Mouse (Mus musculus) CD4-positive, CD25-positive, alpha-beta regulatory T cell, adult 4 months (primary cell): ENCODE data around the gene 1500015O10Rik. TPM values are rescaled to one million over a fixed set of nuclear protein-coding genes. Genes with fewer than 3 reads are reported as not detected.

ENCODE experiments used
- ATAC-seq: one replicate; pipeline ENCODE4 v1.8.0; 2017
- polyA plus RNA-seq, 2 experiments: library from polyadenylated mRNA; unstranded; fragments of 100-300 nt; shearing (Covaris generic); gene quantifications; one replicate each; pipeline ENCODE4 v1.2.1; 2017

The 1500015O10Rik gene
- polyA plus RNA-seq, result not detected

DNA sequence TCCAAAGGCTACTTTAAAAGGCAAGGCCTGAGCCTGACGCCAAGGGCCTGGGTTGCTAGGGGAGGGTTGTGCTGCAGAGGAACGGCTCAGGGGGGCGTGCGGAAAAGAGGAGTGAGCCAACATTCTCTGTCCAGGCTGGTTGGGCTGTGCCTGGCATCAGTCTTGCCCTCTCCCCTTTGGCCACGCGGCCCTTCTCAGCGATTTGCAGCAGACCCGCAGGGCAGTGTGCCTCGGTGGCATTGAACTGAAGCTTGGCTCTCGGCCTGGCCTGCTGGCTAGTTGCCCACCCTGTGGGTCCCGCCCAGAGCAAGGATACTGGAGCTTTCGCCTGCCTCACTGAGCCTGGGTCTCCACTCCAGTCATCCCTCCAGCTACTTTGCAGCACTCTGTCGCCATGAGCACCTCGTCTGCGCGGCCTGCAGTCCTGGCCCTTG lies at the start of gene 1500015O10Rik:
TSS of gene 1500015O10Rik (plus strand) at position 112 of the 434 bp plus-strand sequence.
- no peak for ATAC-seq

DNA sequence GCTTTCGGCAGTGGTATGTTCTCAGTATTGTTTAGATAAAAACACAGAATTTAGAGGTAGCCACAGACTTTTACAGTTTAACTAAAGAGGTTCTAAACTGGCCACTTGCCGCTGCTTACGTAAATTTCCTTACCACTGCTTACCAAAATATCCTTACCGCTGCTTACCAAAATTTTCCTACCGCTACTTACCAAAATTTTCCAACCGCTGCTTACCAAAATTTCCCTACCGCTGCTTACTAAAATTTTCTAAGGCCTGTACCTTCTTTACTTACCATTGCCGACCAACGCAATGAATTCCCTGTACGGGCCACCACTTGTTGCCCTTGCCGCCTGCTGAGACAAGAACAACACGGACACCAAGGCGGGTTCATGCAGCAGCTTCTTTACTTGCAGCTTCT lies 40.4 kb upstream of the 1500015O10Rik start:
- no peak for ATAC-seq

DNA sequence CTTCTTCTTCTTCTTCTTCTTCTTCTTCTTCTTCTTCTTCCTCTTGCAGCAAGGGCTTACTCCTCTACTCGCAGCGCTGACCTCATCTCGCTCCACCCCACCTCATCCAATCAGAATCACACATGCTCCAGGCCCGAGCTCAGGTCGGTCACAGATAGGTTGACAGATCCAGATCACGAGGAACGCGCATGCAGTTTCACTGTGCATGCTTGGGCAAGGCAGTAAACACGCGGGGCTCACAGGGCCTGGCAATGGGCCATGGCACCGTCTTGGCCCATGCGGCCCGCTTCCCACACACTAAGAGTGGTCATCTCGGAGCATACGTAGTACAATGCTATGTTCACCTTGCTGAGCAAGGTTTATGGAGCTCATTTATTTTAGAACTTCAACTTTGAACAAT lies 39.9 kb upstream of the 1500015O10Rik start:
- no peak for ATAC-seq

DNA sequence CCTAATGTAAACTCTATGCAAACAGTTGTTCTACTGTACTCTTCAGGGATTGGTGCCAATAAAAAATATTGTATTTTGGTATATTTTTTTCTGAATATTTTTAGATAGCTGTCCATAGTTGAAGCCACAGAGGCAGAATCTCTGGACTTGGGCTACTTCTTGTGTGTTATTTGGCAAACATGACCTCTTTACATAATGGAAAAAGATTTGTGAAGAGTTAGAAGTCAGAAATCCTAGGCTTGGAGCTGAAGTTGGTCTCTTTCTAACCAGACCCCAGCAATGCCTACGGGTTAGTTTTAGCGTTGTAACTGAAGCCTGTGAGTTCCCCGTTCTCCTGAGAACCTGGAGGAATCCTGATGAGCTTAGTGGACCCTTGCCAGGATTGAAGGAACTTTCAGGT lies 36.3 kb upstream of the 1500015O10Rik start:
- no peak for ATAC-seq

DNA sequence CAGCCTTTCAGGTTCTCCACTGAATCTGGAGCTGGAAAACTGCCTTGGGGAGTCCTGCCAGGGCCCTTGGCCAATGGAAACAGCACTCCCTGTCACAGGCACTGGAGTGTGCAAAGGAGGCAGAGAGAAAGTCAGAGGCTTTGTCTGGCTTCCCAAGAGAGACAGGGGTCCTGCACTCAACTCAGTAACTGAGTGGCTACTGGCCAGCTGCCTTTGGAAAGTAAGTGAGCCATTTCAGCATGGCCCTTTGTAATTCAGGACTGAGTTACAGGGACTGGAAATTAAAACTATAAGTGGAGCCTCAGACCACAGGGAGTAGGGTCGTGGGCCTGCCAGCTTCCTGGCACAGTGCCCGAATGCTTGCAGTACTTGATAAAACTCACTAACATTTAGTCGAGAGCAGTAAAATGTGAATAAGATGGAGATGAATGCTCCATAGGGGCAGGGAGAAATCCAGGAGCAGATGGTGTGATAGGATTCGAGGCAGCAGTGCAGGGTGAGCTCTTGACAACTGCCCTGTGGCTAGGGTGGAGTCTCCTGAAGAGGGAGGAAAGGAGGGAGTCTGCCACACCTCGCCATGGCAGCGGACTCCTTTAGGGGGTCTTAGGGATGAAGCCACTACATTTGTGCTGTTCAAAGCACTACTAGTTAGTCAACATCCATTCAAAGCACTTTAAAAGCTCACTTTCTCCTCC lies 35.4 kb upstream of the 1500015O10Rik start:
- ATAC-seq, result no peak

DNA sequence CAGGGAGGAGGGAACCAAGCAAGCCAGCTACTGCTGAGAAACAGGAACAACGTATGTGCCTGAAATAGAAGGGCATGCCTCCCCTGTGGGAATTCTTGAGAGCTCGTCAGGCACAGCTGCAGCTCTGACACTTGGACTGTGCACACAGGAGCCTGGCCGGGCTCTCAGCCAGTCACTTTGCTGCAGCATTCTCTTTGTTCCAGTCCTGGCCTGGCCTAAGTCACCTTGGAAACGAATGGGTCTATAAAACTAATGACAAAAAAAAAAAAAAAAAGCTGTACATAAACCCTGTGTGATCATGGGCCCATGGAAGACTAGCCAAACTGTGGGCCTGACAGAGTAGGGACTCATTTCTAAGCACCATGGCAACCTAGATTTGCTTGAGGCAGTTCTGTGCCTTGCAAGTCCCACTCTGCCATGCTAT lies 31.8 kb upstream of the 1500015O10Rik start:
- no peak for ATAC-seq

DNA sequence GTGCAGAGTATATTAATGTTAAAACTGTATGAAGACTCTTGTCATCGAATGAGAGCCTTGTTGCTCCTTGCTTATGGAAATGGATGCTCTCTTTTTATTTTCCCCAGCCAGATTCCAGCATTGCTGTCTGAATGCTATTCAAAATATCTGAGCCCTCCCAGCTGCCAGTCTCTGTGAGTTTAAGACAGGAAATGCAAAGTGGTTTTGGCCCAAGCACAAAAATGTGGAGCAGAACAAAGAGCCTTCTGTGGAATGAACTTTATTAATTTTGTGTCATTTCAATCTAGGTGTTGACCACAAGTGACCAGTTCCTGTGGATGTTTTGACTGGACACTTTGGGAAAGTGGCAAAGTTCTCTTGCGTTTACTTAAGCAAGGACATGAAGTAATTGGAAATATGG lies 15.6 kb upstream of the 1500015O10Rik start:
- ATAC-seq, result no peak

DNA sequence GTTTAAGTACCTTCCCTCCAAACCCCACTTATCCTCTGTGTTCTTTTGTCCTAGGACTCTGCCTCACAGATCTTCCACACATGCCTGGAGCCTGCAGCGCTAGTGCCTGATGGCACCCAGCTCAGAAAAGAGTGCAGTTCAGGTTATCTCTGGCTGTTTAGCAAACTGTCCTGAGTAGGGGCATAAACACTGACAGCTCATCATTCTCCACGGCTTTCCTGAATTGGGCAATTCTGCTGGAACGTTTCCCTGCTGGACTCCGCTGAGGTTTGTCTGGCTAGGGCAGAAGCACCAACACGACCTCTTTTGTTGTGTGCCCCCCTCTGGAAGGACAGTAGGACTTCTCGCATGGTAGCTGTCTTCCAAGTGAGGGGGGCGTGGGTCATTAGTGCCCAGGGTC lies 12.4 kb upstream of the 1500015O10Rik start:
- no peak for ATAC-seq

DNA sequence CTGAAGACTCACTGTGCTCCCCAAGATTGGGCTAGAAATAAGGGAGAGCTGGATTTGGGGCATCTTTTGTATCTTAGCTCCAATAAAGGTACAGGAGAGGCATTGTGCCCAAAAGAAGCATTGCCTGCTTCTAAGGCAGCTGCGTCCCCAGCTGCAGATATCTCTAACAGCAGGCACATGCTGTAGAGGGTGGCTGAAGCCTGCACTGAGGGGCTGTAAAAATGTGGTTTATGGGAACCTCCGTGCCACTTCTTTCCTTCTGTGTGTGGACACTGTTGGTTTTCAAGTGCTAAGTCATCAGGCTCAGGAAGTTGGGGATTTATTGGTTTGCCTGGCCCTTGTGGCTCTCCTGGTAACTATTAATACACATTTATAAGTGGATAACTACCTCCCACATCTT lies 11.6 kb upstream of the 1500015O10Rik start:
- no peak for ATAC-seq

DNA sequence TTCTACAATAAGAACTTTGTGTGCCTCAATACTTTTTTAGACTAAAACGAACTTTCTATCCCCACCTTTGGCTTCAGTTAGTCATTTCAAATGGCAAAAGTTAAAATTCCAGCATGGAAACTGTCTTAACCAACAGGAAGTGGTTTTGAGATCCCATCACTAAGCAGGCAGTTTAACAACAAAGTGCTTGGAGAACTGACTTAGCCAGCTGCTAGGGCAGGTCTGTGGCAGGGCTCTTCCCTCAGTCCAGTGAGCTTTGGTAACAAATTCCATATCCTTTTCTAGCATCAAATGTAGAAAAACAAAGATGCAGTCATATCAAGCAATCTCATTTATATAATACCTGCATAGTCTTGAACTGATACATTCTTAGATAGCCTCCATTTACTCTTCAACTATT lies 7.9 kb upstream of the 1500015O10Rik start:
- no peak for ATAC-seq

DNA sequence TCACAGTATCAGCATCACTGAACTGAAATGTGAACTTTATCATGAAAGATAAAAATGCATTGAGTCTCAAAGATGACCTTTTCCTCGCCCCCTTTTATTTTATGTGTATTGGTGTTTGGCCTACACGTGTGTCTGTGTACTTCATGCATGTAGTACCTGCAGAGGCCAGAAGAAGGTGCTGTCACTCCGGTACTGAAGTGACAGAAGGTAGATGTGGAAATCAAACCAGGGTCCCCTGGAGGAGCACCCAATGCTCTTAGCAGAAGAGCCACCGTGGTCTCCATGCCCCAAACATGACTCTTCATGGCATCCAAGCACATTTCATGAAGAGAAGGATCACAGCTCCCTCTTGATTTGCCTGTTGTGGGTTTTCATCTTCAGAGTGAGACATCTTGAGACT lies 1.7 kb downstream of the 1500015O10Rik start:
- no peak for ATAC-seq

DNA sequence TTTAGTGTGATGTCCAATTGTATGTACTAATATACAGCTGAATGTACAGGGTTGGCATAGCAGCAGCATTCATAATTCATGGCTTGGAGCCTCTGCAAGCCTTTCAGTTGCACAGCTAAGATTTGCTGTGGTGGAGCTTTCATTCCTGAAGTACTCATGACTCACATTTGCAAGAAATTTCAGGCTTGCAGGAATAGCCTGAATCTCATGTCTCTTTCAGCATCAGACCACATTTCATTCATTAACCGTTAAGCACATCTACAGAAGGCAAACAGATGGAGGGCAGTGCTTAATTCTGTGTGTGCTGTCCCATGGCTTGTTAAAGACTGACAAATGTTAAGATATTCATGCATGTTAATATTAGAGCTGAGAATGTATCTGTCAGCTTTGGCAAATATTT lies 2.3 kb downstream of the 1500015O10Rik start:
- ATAC-seq, result no peak

DNA sequence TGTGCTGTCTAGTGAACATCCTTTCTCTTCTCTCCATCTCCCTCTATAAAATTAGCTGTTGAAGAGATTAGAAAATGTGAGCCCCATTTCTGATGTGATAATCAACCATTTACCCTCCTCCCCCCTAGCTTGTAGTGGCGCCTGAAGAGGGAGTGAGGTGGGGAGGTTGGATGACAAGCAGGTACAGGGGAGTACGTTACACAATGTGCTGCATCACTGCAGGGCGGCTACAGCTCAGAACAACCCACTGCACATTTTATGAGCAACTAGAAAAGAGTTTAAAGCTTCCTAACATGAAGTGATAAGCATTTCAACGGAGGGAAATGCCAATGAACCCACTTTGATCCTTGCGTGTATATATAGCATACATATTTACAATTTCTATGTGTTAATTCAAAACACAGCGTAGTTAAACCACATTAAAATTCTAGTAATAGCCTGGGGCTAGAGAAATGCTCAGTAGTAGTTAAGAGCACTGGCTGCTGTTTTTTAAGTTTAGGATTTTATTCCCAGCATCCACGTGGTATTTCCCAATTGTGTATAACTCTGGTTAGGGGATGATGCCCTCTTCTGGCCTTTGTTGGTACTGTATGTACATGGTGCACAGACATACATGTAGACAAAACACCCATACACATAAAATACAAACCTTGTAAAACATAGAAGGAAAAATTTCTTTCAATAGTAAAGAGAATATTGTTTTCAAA lies 7.6 kb downstream of the 1500015O10Rik start:
- ATAC-seq, result no peak

DNA sequence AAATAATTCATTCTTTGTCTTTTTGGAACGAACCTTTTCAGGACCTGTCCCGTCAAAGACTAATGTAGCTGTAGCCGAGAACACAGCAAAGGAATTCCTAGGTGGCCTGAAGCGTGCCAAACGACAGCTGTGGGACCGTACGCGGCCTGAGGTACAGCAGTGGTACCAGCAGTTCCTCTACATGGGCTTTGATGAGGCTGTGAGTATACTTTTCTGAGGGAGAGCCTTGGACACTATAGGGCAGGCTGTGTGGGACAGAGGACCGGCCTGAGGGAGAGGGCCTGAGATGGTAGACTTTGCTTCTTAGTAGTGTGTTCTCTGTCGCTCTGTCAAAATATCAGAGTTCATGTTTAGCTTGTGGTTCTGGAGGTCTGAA lies 8.1 kb downstream of the 1500015O10Rik start:
- no peak for ATAC-seq

DNA sequence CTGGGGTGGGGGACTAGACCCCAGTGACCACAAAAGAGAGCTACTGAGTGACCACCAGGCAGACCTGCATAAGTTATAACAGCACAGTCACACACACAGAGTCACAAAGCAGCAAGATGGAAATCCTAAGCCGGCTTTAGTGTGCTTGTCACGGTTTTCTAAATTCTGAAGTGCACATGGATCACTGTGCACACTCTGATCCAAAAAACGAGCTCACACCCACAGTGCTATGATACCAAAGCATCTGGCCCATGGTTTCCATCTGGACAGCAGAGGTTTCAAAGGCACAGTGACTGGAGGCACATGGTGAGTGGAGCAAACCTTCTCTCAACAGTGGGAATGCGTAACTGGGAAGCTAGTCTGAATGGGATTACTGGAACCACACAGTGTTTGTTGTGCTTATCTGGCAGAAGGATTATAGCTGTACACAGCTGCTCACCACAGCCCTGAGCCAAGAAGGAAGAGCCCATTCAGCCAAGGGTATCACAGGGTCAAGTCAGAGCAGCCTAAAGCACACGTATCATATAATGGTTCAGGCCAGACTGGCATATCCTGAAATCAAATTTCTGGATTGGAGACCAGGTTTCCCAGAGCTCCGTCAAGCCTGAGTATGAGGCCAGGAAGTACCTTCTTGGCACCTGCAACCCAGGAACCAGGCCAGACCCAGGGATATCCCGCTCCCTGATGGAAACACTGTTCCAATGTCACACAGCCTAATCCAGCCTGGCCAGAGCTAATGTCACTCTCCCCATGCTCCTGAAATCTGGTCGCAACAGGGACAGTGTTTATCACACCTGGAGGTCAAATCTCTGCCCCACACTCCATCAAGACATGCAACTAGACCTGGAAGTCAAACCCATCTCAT lies 24.3 kb downstream of the 1500015O10Rik start:
- ATAC-seq, result no peak

DNA sequence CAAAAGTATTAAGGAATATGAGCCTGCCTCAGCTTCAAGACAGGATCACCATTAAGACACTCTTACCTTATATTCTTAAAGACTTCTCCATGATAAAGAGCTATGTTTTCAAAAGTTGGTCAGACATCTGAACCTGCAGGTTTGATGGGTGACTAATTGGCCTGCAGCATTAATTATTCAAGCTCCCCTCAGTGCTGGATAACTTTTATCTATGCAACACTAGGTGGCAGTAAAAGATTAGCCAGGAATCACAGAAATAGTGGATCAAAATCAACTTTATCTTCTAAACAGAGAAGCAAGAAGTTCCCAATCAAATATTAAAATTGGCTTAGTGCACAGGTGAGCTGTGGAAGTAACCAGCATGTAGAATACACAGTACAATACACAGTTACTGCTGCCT lies 29.7 kb downstream of the 1500015O10Rik start:
- ATAC-seq, result peak; percentile 61

DNA sequence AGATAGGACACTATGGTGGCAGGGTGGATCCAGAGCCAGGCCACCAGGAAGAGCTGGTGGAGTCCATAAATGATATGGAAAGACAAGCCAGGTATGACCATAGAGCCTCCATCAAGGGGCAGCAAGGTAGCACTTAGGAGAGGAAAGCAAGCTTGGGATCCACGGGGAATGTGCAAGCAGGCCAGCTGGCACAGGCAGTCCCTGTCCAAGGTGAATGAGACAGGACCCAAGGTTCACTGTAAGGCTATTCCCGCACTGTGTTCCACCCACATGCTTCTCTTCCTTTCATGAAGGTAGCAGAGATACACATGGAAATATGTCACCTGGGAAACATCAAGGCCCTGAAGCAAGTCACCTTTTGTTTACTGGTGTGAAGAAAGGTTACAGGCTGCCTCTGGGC lies 34.1 kb downstream of the 1500015O10Rik start:
- ATAC-seq, result no peak

DNA sequence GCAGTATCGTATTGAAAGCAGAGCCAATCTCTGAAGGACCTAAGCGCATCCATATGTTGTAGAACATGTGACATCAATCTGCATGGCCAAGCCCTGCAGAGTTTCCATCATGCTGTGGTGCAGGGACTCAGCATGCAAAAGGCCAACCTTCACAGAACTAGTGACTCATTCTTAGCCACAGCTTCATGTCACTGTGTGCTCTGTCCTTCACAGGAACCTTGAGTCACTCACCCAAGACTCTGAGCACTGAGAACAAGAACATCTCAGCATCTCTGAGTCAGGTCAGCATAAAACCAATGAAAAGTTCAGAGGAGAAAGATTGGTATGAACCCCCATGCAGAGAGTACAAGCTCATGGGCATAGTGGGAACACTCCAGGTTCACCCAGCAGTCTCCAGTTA lies 35.9 kb downstream of the 1500015O10Rik start:
- ATAC-seq, result no peak

DNA sequence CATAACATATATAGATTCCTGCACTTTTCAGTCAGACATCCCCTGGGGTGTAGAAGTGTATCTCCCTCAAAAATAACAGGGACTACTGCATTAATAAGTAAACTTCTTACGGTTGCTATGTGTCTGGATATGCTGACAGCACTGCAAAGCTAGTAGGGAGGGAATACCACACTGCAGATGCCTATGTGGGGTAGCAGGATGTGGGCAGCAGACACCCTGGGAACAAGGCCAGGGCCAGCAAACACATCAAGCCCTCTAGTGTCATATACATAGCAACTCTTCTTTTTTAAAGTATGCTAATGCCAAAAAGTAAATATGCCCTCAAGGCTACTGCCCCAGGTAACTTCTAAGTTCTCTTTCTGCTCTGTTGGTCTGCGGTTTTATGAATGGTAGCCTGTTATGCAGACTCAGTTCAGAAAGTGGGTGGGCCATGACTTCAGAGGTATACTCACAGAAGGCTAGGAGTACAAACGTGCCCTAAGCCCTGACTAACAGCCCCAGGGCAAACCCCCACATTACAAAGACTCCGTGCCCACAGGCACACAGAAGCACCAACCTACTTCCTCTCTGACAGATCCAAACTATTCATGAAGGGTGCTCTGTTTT lies 38.1 kb downstream of the 1500015O10Rik start:
- ATAC-seq, result peak; percentile 80

DNA sequence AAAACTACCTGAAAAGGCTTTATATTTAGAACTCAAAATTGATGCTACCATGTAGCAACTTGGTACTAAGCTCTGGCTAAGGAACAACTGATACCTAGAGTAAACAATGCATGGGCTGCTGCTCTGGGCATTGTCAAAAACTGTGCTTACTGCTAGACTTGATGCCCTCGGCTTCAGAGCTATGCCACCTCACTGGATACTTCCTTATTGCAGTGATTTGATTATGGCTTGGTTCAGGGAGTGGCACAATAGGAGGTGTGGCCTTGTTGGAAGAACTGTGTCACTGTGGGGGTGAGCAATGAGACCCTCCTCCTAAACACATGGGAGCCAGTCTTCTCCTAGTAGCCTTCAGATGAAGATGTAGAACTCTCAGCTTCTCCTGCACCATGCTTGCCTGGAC lies 38.9 kb downstream of the 1500015O10Rik start:
- no peak for ATAC-seq

DNA sequence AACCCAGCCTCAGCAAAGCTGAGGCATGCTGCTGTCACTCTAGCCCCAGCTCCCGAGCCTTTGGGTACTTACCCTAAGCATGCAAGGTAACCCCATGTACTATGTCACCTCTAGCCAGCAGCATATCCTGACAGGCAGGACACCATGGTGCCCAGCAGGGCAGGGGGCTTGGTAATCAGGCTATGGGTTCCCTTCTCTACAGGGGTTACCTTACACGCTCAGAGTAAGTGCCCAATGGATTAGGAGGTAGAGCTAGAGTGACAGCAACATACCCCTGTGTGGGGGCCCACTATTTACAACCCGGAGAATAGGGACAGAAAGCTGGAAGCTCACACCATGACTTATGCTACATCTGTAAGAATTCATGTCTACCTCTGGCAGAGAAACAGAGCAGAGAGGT lies 39.6 kb downstream of the 1500015O10Rik start:
- ATAC-seq, result no peak

DNA sequence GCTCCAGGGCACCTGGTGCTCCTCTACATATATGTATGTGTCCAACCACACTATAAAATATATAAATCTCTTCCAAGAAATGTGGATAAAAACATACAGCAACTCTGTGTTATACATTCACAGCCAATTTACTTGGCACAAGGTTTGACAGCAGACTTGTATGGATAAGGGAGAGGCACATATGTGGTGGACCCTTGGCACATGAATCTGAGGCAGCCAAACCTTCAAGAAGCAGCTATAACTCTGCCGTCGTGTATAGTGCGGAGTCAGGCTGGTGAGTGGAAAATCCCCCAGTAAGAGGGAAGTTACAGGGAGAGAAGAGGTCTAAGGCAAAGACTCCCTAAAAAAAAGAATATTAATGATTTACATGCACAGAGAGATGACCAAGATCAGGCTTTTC lies 42.3 kb downstream of the 1500015O10Rik start:
- no peak for ATAC-seq

DNA sequence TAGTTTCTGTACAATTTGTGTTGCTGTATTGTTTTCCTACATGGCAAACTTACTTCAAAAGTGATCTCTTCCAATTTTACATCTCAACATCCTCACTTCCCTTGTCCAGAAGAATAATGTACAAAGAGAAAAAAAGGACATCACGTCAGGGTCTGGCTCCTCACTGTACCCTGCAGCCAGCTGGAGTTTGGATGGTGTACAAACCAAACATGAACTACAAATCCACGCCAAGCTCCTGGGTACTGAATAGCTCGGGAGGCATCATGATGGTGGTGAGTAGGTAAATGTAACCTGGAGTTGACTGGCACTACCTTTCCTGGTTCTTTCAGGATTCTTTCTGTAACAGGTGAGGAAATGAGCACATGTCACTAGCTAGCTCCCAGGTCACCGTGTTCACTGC lies 43.7 kb downstream of the 1500015O10Rik start:
- no peak for ATAC-seq
